Mouse (Mus musculus) intestine, embryonic 14.5 days (tissue): ENCODE data around the gene Dmpk. TPM values are rescaled to one million over a fixed set of nuclear protein-coding genes. Genes with fewer than 3 reads are reported as not detected.

Source experiments
- ATAC-seq: fragments of 200-750 bp; cut with Nextera tagmentation; replicated peaks from 2 replicates; pipeline ENCODE4 v1.8.0; 2017; ENCODE audit warnings: low read depth, moderate number of reproducible peaks, moderate TSS enrichment, moderate library complexity; ENCODE audit not compliant: low FRiP score, low TSS enrichment
- DNase-seq: peaks from one replicate; pipeline ENCODE4 v3.0.0-alpha.2; 2018; ENCODE audit warnings: low spot score
- H3K27ac ChIP-seq: fragments of 300-500 bp; sonication (generic); 2 replicates; pipeline ENCODE4 v1.5.1; 2014; ENCODE audit warnings: low read depth, mild to moderate bottlenecking, control low read depth
- H3K27me3 ChIP-seq: fragments of 300-500 bp; sonication (generic); replicated peaks from 2 replicates; pipeline ENCODE4 v1.6.1; 2014; ENCODE audit warnings: low read length, control low read depth; ENCODE audit not compliant: control insufficient read depth, insufficient read depth
- H3K36me3 ChIP-seq: fragments of 300-500 bp; sonication (generic); 2 replicates; pipeline ENCODE4 v1.6.1; 2014; ENCODE audit warnings: low read length, control low read depth; ENCODE audit not compliant: control insufficient read depth, insufficient read depth
- H3K4me1 ChIP-seq: fragments of 300-500 bp; sonication (generic); replicated peaks from 2 replicates; pipeline ENCODE4 v1.6.1; 2014; ENCODE audit warnings: low read length, control low read depth, mixed read lengths; ENCODE audit not compliant: control insufficient read depth, insufficient read depth
- H3K4me2 ChIP-seq: fragments of 300-500 bp; sonication (generic); 2 replicates; pipeline ENCODE4 v1.6.1; 2014; ENCODE audit warnings: low read length
- H3K4me3 ChIP-seq: fragments of 300-500 bp; sonication (generic); 2 replicates; pipeline ENCODE4 v1.5.1; 2014; ENCODE audit warnings: low read depth, low read length, control low read depth, mixed read lengths
- H3K9ac ChIP-seq: fragments of 300-500 bp; sonication (generic); 2 replicates; pipeline ENCODE4 v1.6.1; 2014; ENCODE audit warnings: mild to moderate bottlenecking, low read length
- H3K9me3 ChIP-seq: fragments of 300-500 bp; sonication (generic); 2 replicates; pipeline ENCODE4 v1.6.1; 2016; ENCODE audit warnings: low read length, control low read depth; ENCODE audit not compliant: control insufficient read depth
- WGBS: fragments of 180-500 bp; shearing (Covaris S2); extraction: QIAGEN DNeasy Blood & Tissue Kit; methylation state at CpG from one replicate; pipeline ENCODE4 v1.1.7; 2014; 5-methylcytosine and 5-hydroxymethylcytosine counted together
- polyA plus RNA-seq: library from polyadenylated mRNA; unstranded; fragments of >200 nt; fragmentation: Nextera tagmentation; extraction: Ambion mirVana; gene quantifications from 2 replicates; pipeline ENCODE4 v1.2.1, GENCODE M21; 2014

Dmpk gene
- polyA plus RNA-seq, 1 experiment from 2014 or later = 57.4 TPM

GRCm38 (mm10) chr7:19053136-19053532 is 30.5 kb upstream of the Dmpk start:
- WGBS = 91% methylated on average over 7 of the region's 7 CpGs

GRCm38 (mm10) chr7:19054047-19054776 is 29.4 kb upstream of the Dmpk start, which contains the start of gene Rsph6a:
Rsph6a (plus strand) TSS chr7:19054690.
- H3K27ac ChIP-seq = no peak within 1 kb of the TSS
- ATAC-seq (peak; percentile 63), DNase-seq (peak; percentile 84)
- H3K36me3 ChIP-seq = peaks cover 43% of the 10 kb centered on the region
- H3K4me3 ChIP-seq = no peak within 1 kb of the TSS
- no peaks in the 10 kb centered on the region for H3K27me3 ChIP-seq
- no peaks in the 10 kb centered on the region; the same call in 1 of the 2 replicates for H3K4me1 ChIP-seq
- peak within 1 kb of the TSS; percentile 28 for H3K4me2 ChIP-seq
- no peak within 1 kb of the TSS for H3K9ac ChIP-seq
- 36% methylated on average over 33 of the region's 33 CpGs for WGBS
- no peaks in the 10 kb centered on the region for H3K9me3 ChIP-seq

More at GRCm38 (mm10) chr7:19053136-19053532, 30.5 kb upstream of the Dmpk start:
- Histone ChIP-seq H3K4me1 (no peaks in the 10 kb centered on the region; the same call in 1 of the 2 replicates), H3K4me3 (no peak overlapping the region), H3K9me3 (no peaks in the 10 kb centered on the region), H3K36me3 (peaks cover 54% of the 10 kb centered on the region), H3K4me2 (no peak overlapping the region), H3K27me3 (no peaks in the 10 kb centered on the region), H3K9ac (no peak overlapping the region), H3K27ac (no peak overlapping the region)
- DNase-seq (no peak), ATAC-seq (no peak)

GRCm38 (mm10) chr7:19054777-19055076 is 28.9 kb upstream of the Dmpk start:
- Histone ChIP-seq H3K27ac (no peak overlapping the region), H3K4me2 (peak overlapping the region; percentile 28), H3K4me1 (no peaks in the 10 kb centered on the region; the same call in 1 of the 2 replicates), H3K27me3 (no peaks in the 10 kb centered on the region), H3K4me3 (no peak overlapping the region), H3K9me3 (no peaks in the 10 kb centered on the region), H3K9ac (no peak overlapping the region), H3K36me3 (peaks cover 38% of the 10 kb centered on the region)
- DNase-seq = no peak
- 62% methylated on average over 9 of the region's 9 CpGs for WGBS
- no peak for ATAC-seq

- no peaks in the 10 kb centered on the region for H3K9me3 ChIP-seq
These were observed 28.5 kb upstream of the Dmpk start for GRCm38 (mm10) chr7:19055108-19055507.

GRCm38 (mm10) chr7:19057405-19057804 is 26.2 kb upstream of the Dmpk start:
- no peak overlapping the region for H3K9ac ChIP-seq
- H3K4me2 ChIP-seq = no peak overlapping the region
- no peaks in the 10 kb centered on the region; the same call in 1 of the 2 replicates for H3K4me1 ChIP-seq
- ATAC-seq (no peak), DNase-seq (no peak)
- H3K36me3 ChIP-seq = peaks cover 11% of the 10 kb centered on the region
- H3K27ac ChIP-seq = no peak overlapping the region
- no peaks in the 10 kb centered on the region for H3K9me3 ChIP-seq
- no peaks in the 10 kb centered on the region for H3K27me3 ChIP-seq
- no peak overlapping the region for H3K4me3 ChIP-seq
- WGBS = 82% methylated on average over 10 of the region's 10 CpGs

More at GRCm38 (mm10) chr7:19055108-19055507, 28.5 kb upstream of the Dmpk start:
- Histone ChIP-seq H3K27me3 (no peaks in the 10 kb centered on the region), H3K27ac (no peak overlapping the region), H3K9ac (no peak overlapping the region), H3K4me2 (no peak overlapping the region), H3K36me3 (peaks cover 34% of the 10 kb centered on the region), H3K4me1 (no peaks in the 10 kb centered on the region; the same call in 1 of the 2 replicates), H3K4me3 (no peak overlapping the region)
- 91% methylated on average over 8 of the region's 8 CpGs for WGBS
- DNase-seq = no peak
- ATAC-seq = no peak

GRCm38 (mm10) chr7:19065896-19066295 is 17.8 kb upstream of the Dmpk start:
- Histone ChIP-seq H3K9ac (no peak overlapping the region), H3K4me1 (no peaks in the 10 kb centered on the region), H3K27ac (no peak overlapping the region), H3K27me3 (peaks cover 36% of the 10 kb centered on the region), H3K9me3 (no peaks in the 10 kb centered on the region), H3K36me3 (no peaks in the 10 kb centered on the region), H3K4me2 (peak overlapping the region; percentile 33), H3K4me3 (0 out of 2 replicates have a peak overlapping the region, but pooled peaks have one; percentile 4)
- DNase-seq (no peak), ATAC-seq (no peak)
- WGBS = 50% methylated on average over 13 of the region's 13 CpGs

- 47% methylated on average over 14 of the region's 14 CpGs for WGBS
- no peak overlapping the region for H3K9ac ChIP-seq
- no peaks in the 10 kb centered on the region for H3K4me1 ChIP-seq
- DNase-seq (no peak), ATAC-seq (no peak)
- H3K36me3 ChIP-seq = no peaks in the 10 kb centered on the region
- H3K27ac ChIP-seq = no peak overlapping the region
- H3K4me2 ChIP-seq = no peak overlapping the region
- H3K4me3 ChIP-seq = no peak overlapping the region
- no peaks in the 10 kb centered on the region for H3K9me3 ChIP-seq
- peaks cover 36% of the 10 kb centered on the region for H3K27me3 ChIP-seq
These were observed 16.6 kb upstream of the Dmpk start for GRCm38 (mm10) chr7:19067063-19067462.

- 65% methylated on average over 14 of the region's 14 CpGs for WGBS
- H3K36me3 ChIP-seq = no peaks in the 10 kb centered on the region
These were observed 15.7 kb upstream of the Dmpk start for GRCm38 (mm10) chr7:19067935-19068334.

GRCm38 (mm10) chr7:19068707-19069106 is 14.9 kb upstream of the Dmpk start:
- WGBS = 2% methylated on average over 2 of the region's 2 CpGs
- Histone ChIP-seq H3K27ac (no peak overlapping the region), H3K9me3 (no peaks in the 10 kb centered on the region), H3K4me2 (no peak overlapping the region), H3K9ac (no peak overlapping the region), H3K4me3 (no peak overlapping the region), H3K4me1 (no peaks in the 10 kb centered on the region), H3K36me3 (no peaks in the 10 kb centered on the region), H3K27me3 (peaks cover 36% of the 10 kb centered on the region)
- peak; percentile 94 for DNase-seq
- ATAC-seq = no peak

More at GRCm38 (mm10) chr7:19067935-19068334, 15.7 kb upstream of the Dmpk start:
- H3K27me3 ChIP-seq = peaks cover 36% of the 10 kb centered on the region
- no peaks in the 10 kb centered on the region for H3K4me1 ChIP-seq
- H3K4me2 ChIP-seq = no peak overlapping the region
- no peak overlapping the region for H3K4me3 ChIP-seq
- H3K27ac ChIP-seq = no peak overlapping the region
- H3K9ac ChIP-seq = no peak overlapping the region
- ATAC-seq = no peak
- no peaks in the 10 kb centered on the region for H3K9me3 ChIP-seq
- no peak for DNase-seq
